24 mouse cellular contexts compared by ENCODE assay signal in genomic region chr11:98443688-98444087, GRCm38 (mm10). TPM values are rescaled to one million over a fixed set of nuclear protein-coding genes. Genes with fewer than 3 reads are reported as not detected.
DNase-seq lines count a peak whose midpoint lies in the region; ATAC-seq and TF ChIP-seq lines count a peak whose summit lies in the region.
"Had no signal": no experiment of that assay in that cellular context is flagged by ENCODE, and none has a peak within 500 bp of the region (broad histone marks: within the 10 kb centered on the region; RNA-seq: fewer than 3 reads in every experiment).

No protein-coding gene starts in this region.

- TF ChIP-seq POLR2A in MEL (IDR thresholded peaks at IDR 0.05; ENCODE audit: control insufficient read depth in 1 of 2, insufficient read depth in 1 of 2, low read depth in 1 of 2, low read length in 2 of 2, poor library complexity in 1 of 2): no peak

- TF ChIP-seq CTCF in kidney, postnatal 0 days (IDR thresholded peaks at IDR 0.05; ENCODE audit: low read depth): 0 out of 2 replicates have a peak, but pooled peaks have one; percentile 19
- peak in 2 of 3 experiments; percentile 4 to 17; a peak in 1 of 6 replicates for TF ChIP-seq CTCF in MEL (IDR thresholded peaks at IDR 0.05 in 2 of 3, conservative IDR thresholded peaks at IDR 0.05 in 1 of 3; ENCODE audit: control insufficient read depth in 1 of 3, insufficient read depth in 1 of 3, low read depth in 2 of 3, low read length in 3 of 3, poor library complexity in 1 of 3, severe bottlenecking in 1 of 3)

- H3K27ac ChIP-seq in kidney, postnatal 0 days: no peak overlapping the region
- no peak overlapping the region for H3K27ac ChIP-seq in MEL (ENCODE audit: control insufficient read depth, low read depth, low read length)
- no peak overlapping the region for H3K27ac ChIP-seq in heart, embryonic 12.5 days (ENCODE audit: poor library complexity, severe bottlenecking)
- H3K27ac ChIP-seq: embryonic facial prominence, embryonic 10.5 days; embryonic facial prominence, embryonic 12.5 days; forebrain, embryonic 13.5 days; forebrain, embryonic 15.5 days had no signal

- no peaks in the 10 kb centered on the region for H3K36me3 ChIP-seq in kidney, postnatal 0 days (ENCODE audit: insufficient read depth, low read length)
- no peaks in the 10 kb centered on the region for H3K36me3 ChIP-seq in MEL (ENCODE audit: control insufficient read depth in 1 of 2, insufficient read depth in 2 of 2, low read length in 2 of 2)
- H3K36me3 ChIP-seq in heart, embryonic 12.5 days: no peaks in the 10 kb centered on the region
- H3K36me3 ChIP-seq: embryonic facial prominence, embryonic 10.5 days; embryonic facial prominence, embryonic 12.5 days; forebrain, embryonic 15.5 days; G1E had no signal

- H3K79me2 ChIP-seq in MEL (ENCODE audit: control insufficient read depth, insufficient read depth, low read length, poor library complexity): no peaks in the 10 kb centered on the region; the same call in 1 of the 2 replicates

- 96% methylated on average over 1 of the region's 1 CpGs for WGBS in kidney, postnatal 0 days
- 84% methylated on average over 1 of the region's 1 CpGs for WGBS in heart, embryonic 12.5 days

- no peaks in the 10 kb centered on the region for H3K9me3 ChIP-seq in kidney, postnatal 0 days (replicated peaks; ENCODE audit: low read length)
- no peaks in the 10 kb centered on the region for H3K9me3 ChIP-seq in MEL (replicated peaks; ENCODE audit: insufficient read depth, low read length)
- no peaks in the 10 kb centered on the region for H3K9me3 ChIP-seq in heart, embryonic 12.5 days (replicated peaks)
- H3K9me3 ChIP-seq: embryonic facial prominence, embryonic 10.5 days; embryonic facial prominence, embryonic 12.5 days; forebrain, embryonic 13.5 days; forebrain, embryonic 15.5 days; G1E had no signal

- H3K4me2 ChIP-seq in kidney, postnatal 0 days (ENCODE audit: low read length): no peak overlapping the region
- H3K4me2 ChIP-seq in heart, embryonic 12.5 days: no peak overlapping the region
- H3K4me2 ChIP-seq: embryonic facial prominence, embryonic 12.5 days; forebrain, embryonic 13.5 days; forebrain, embryonic 15.5 days had no signal

- TF ChIP-seq EP300 in MEL (IDR thresholded peaks at IDR 0.05; ENCODE audit: low read depth in 1 of 2, low read length in 2 of 2): no peak

- no peak; the same call in 1 of the 2 replicates for TF ChIP-seq RAD21 in MEL (IDR thresholded peaks at IDR 0.05; ENCODE audit: low read depth, low read length)

- no peaks in the 10 kb centered on the region for H3K27me3 ChIP-seq in kidney, postnatal 0 days (ENCODE audit: insufficient read depth, low read length)
- H3K27me3 ChIP-seq in MEL (ENCODE audit: control insufficient read depth in 1 of 2, insufficient read depth in 2 of 2, low read length in 2 of 2): peaks cover 0 to 6% of the 10 kb centered on the region in 2 experiments
- peaks cover 14% of the 10 kb centered on the region for H3K27me3 ChIP-seq in heart, embryonic 12.5 days (replicated peaks)
- H3K27me3 ChIP-seq: CH12.LX had no signal

- H3K9ac ChIP-seq in kidney, postnatal 0 days (ENCODE audit: low read depth, low read length): no peak overlapping the region
- H3K9ac ChIP-seq in MEL (ENCODE audit: control insufficient read depth, low read depth, low read length, poor library complexity, severe bottlenecking): no peak overlapping the region
- H3K9ac ChIP-seq in heart, embryonic 12.5 days: no peak overlapping the region
- H3K9ac ChIP-seq: embryonic facial prominence, embryonic 12.5 days; forebrain, embryonic 13.5 days; forebrain, embryonic 15.5 days; forebrain, postnatal 0 days had no signal

- no peak for ATAC-seq in kidney, postnatal 0 days (replicated peaks; ENCODE audit: low FRiP score, low read depth)
- no peak for ATAC-seq in heart, embryonic 12.5 days (ENCODE audit: insufficient number of reproducible peaks, low FRiP score)
- ATAC-seq: activated CD4-positive, CD25-positive, alpha-beta regulatory T cell, adult 4 months; CD4-positive, CD25-positive, alpha-beta regulatory T cell, adult 4 months; forebrain, embryonic 13.5 days; forebrain, embryonic 15.5 days; forebrain, postnatal 0 days had no signal

- no peak for DNase-seq in kidney, postnatal 0 days (ENCODE audit: low spot score)
- no peak for DNase-seq in kidney, postnatal 4 days
- DNase-seq in MEL (ENCODE audit: low read depth, low spot score): peak; percentile 10
- DNase-seq in urinary bladder, postnatal 10 days (ENCODE audit: low spot score): no peak
- DNase-seq: adrenal gland, adult 8-10 months; adrenal gland, postnatal 14 days; adrenal gland, postnatal 36 days; B cell, adult 2 months; cerebellum, adult 11-12 months; cerebellum, adult 2 months; cerebellum, adult 9-10 months; cerebellum, postnatal 10 days; cerebellum, postnatal 25 days; forebrain, postnatal 0 days had no signal

- H3K4me1 ChIP-seq in kidney, postnatal 0 days (replicated peaks; ENCODE audit: insufficient read depth, low read length): peaks cover 6% of the 10 kb centered on the region; the same call in 1 of the 2 replicates
- no peaks in the 10 kb centered on the region for H3K4me1 ChIP-seq in MEL (ENCODE audit: control insufficient read depth in 1 of 2, insufficient read depth in 2 of 2, low read length in 2 of 2)
- peaks cover 27% of the 10 kb centered on the region for H3K4me1 ChIP-seq in heart, embryonic 12.5 days (replicated peaks)

- H3K4me3 ChIP-seq in kidney, postnatal 0 days (replicated peaks; ENCODE audit: low read depth, low read length): no peak overlapping the region
- H3K4me3 ChIP-seq in MEL (ENCODE audit: control insufficient read depth in 1 of 2, insufficient read depth in 1 of 2, low read depth in 2 of 2, low read length in 2 of 2): no peak overlapping the region
- H3K4me3 ChIP-seq in heart, embryonic 12.5 days: no peak overlapping the region
- H3K4me3 ChIP-seq: embryonic facial prominence, embryonic 10.5 days; embryonic facial prominence, embryonic 12.5 days; forebrain, embryonic 13.5 days; forebrain, embryonic 15.5 days had no signal

TF ChIP-seq in MEL, 35 proteins besides CTCF, POLR2A, EP300 and RAD21:
- TF ChIP-seq ZMIZ1 (IDR thresholded peaks at IDR 0.05; ENCODE audit: low read depth, low read length) (peak; percentile 28; the same call in 1 of the 2 replicates), TBP (IDR thresholded peaks at IDR 0.05; ENCODE audit: low read depth, low read length) (peak; percentile 65; the same call in 1 of the 2 replicates), MEF2A (IDR thresholded peaks at IDR 0.05; ENCODE audit: extremely low read depth, insufficient replicate concordance, low read depth, low read length, poor library complexity, severe bottlenecking) (no peak), ETS1 (IDR thresholded peaks at IDR 0.05; ENCODE audit: low read depth, low read length) (no peak), ZKSCAN1 (IDR thresholded peaks at IDR 0.05; ENCODE audit: low read depth, low read length) (no peak)
TF ChIP-seq in MEL: peak in this region for 2.

RNA-seq across cellular contexts. Expression of gene Grb7, which starts 2.5 kb away (rescaled TPM):
- 66.9 and 73.2 TPM in 2 replicates for polyA plus RNA-seq in kidney, postnatal 0 days (2015; fragmentation: Nextera tagmentation; extraction: Ambion mirVana)
- total RNA-seq in MEL (2012; rRNA removed): not detected in 2 replicates
- under 1 TPM in 1 of 2 experiments, not detected in 1; 0.21 TPM for polyA plus RNA-seq in MEL (2012; ENCODE audit: insufficient read depth in 1 of 2, insufficient read length in 2 of 2, low read depth in 1 of 2, low replicate concordance in 2 of 2, missing spikeins in 1 of 2)
- 1.2 and 2.1 TPM in 2 replicates for polyA plus RNA-seq in heart, embryonic 12.5 days (2016; fragmentation: Nextera tagmentation; extraction: Ambion mirVana)
- total RNA-seq: adrenal gland, postnatal 36 days; G1E had no signal
- polyA plus RNA-seq: G1E had no signal

RNA-seq across cellular contexts. Expression of gene Mien1, which starts 4.9 kb away (rescaled TPM):
- 155 and 158 TPM in 2 replicates for polyA plus RNA-seq in kidney, postnatal 0 days (2015; fragmentation: Nextera tagmentation; extraction: Ambion mirVana)
- total RNA-seq in MEL (2012; rRNA removed): 74.0 and 93.2 TPM in 2 replicates
- polyA plus RNA-seq in MEL (2012; ENCODE audit: insufficient read depth in 1 of 2, insufficient read length in 2 of 2, low read depth in 1 of 2, low replicate concordance in 2 of 2, missing spikeins in 1 of 2): 10 to 100 TPM in 1 of 2 experiments, not detected in 1; 71.6 TPM
- polyA plus RNA-seq in heart, embryonic 12.5 days (2016; fragmentation: Nextera tagmentation; extraction: Ambion mirVana): 102 and 104 TPM in 2 replicates

RNA-seq across cellular contexts. Expression of gene Erbb2, which starts 31.4 kb away (rescaled TPM):
- polyA plus RNA-seq in kidney, postnatal 0 days (2015; fragmentation: Nextera tagmentation; extraction: Ambion mirVana): 36.1 and 41.1 TPM in 2 replicates
- total RNA-seq in MEL (2012; rRNA removed): not detected in 2 replicates
- polyA plus RNA-seq in MEL (2012; ENCODE audit: insufficient read depth in 1 of 2, insufficient read length in 2 of 2, low read depth in 1 of 2, low replicate concordance in 2 of 2, missing spikeins in 1 of 2): not detected
- 66.7 and 67.1 TPM in 2 replicates for polyA plus RNA-seq in heart, embryonic 12.5 days (2016; fragmentation: Nextera tagmentation; extraction: Ambion mirVana)
- polyA plus RNA-seq: G1E had no signal

RNA-seq across cellular contexts. Expression of gene Pgap3, which starts 43.4 kb away (rescaled TPM):
- 16.1 and 17.4 TPM in 2 replicates for polyA plus RNA-seq in kidney, postnatal 0 days (2015; fragmentation: Nextera tagmentation; extraction: Ambion mirVana)
- total RNA-seq in MEL (2012; rRNA removed): 5.9 and 7.4 TPM in 2 replicates
- polyA plus RNA-seq in MEL (2012; ENCODE audit: insufficient read depth in 1 of 2, insufficient read length in 2 of 2, low read depth in 1 of 2, low replicate concordance in 2 of 2, missing spikeins in 1 of 2): 1 to 10 TPM in 1 of 2 experiments, not detected in 1; 8.4 TPM
- polyA plus RNA-seq in heart, embryonic 12.5 days (2016; fragmentation: Nextera tagmentation; extraction: Ambion mirVana): 20.0 and 20.6 TPM in 2 replicates

RNA-seq across cellular contexts. Expression of gene Pnmt, which starts 57.4 kb away (rescaled TPM):
- polyA plus RNA-seq in kidney, postnatal 0 days (2015; fragmentation: Nextera tagmentation; extraction: Ambion mirVana): 3.5 and 3.7 TPM in 2 replicates
- total RNA-seq in MEL (2012; rRNA removed): not detected in 2 replicates
- polyA plus RNA-seq in MEL (2012; ENCODE audit: insufficient read depth in 1 of 2, insufficient read length in 2 of 2, low read depth in 1 of 2, low replicate concordance in 2 of 2, missing spikeins in 1 of 2): not detected
- polyA plus RNA-seq in heart, embryonic 12.5 days (2016; fragmentation: Nextera tagmentation; extraction: Ambion mirVana): 1.7 and 2.0 TPM in 2 replicates
- total RNA-seq: CH12.LX, G1E had no signal
- polyA plus RNA-seq: activated CD4-positive, CD25-positive, alpha-beta regulatory T cell, adult 4 months; CD4-positive, CD25-positive, alpha-beta regulatory T cell, adult 4 months; forebrain, embryonic 11.5 days; forebrain, embryonic 13.5 days; G1E had no signal

Comparison
In these comparisons a context has a peak if more than half of its experiments do, and no peak if none do; other contexts are left out.
1. RNA of gene Grb7, which starts 2.5 kb away (polyA plus RNA-seq): 66.9 to 73.2 TPM in kidney, postnatal 0 days; 1.2 to 2.1 TPM in heart, embryonic 12.5 days and 0.21 TPM in MEL; every median in the first group is over 10 times any median in the second.
2. RNA of gene Erbb2, which starts 31.4 kb away (polyA plus RNA-seq): 66.7 to 67.1 TPM in heart, embryonic 12.5 days and 36.1 to 41.1 TPM in kidney, postnatal 0 days; not detected in MEL; every median in the first group is over 10 times any median in the second.